Mouse (Mus musculus) G1E (cell line): ENCODE measurements around the gene Nkx2-1.

Experiments used
- CTCF ChIP-seq: IDR thresholded peaks from 2 replicates; pipeline ENCODE4 v1.5.1; 2012; ENCODE audit warnings: low read depth, low read length, inconsistent platforms, mixed read lengths
- GATA1 ChIP-seq: IDR thresholded peaks from 2 replicates; pipeline ENCODE4 v1.6.1; 2012; ENCODE audit warnings: borderline replicate concordance, low read length, inconsistent platforms, mixed read lengths
- POLR2AphosphoS5 ChIP-seq: IDR thresholded peaks from 2 replicates; pipeline ENCODE4 v1.6.1; 2012; ENCODE audit warnings: low read depth, low read length, inconsistent platforms; ENCODE audit not compliant: insufficient replicate concordance
- TAL1 ChIP-seq: conservative IDR thresholded peaks from 2 replicates; pipeline ENCODE4 v1.6.1; 2012; ENCODE audit warnings: low read depth, low read length, inconsistent platforms, mixed read lengths

DNA sequence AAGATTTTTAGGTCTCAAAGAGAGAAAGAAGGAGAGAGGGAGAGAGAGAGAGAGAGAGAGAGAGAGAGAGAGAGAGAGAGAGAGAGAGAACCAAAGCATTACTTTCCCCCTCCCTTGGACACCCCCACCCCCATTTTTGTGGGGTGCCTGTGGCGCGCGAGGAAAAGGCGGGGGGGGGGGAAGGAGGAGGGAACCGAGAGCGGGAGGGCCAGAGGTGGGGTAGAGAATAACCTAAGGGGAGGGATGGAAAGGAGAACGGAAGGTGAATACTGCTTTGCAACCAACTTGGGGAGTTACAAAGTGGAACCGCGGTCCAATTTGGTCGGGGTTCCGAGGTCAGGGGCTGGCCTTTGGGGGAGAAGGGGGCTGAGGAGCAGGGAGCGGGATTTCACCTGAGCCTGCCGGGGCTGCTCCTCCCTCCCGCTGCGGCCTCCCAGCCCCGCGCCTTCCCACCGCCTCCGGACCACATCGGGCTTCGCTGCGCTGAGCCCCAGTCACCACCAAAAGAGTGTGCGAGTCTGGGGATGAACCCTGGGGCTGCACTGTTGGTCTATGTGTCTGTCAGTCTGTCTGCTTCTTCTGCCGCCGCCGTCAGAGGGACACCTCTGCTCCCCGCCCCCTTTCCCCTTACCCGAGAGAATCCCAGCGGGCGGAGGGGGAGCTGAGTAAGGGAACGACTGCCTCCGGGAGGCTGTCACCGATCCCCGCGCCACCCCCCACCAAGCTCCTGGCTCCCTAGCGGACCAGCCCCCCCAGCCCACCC lies 1.1 kb downstream of the Nkx2-1 start:
- TF ChIP-seq POLR2AphosphoS5 (no peak), CTCF (no peak), GATA1 (no peak), TAL1 (no peak)
